Mouse (Mus musculus): Measurements from ENCODE around the gene Dapk1.

- no peak for TF ChIP-seq POLR2A (IDR thresholded peaks at IDR 0.05; ENCODE audit: insufficient read length, low read depth)
- TF ChIP-seq CEBPB (IDR thresholded peaks at IDR 0.05; ENCODE audit: insufficient read depth, poor library complexity, severe bottlenecking) = no peak
These were observed 149.2 kb downstream of the Dapk1 start for GRCm38 (mm10) chr13:60750930-60751329.
